Mouse (Mus musculus) brain, adult 10 weeks (tissue): ENCODE measurements around the gene Sec62. TPM values are rescaled to one million over a fixed set of nuclear protein-coding genes. Genes with fewer than 3 reads are reported as not detected.

ENCODE experiments used
- polyA plus RNA-seq: library from polyadenylated mRNA; stranded (reverse); fragments of 350-450 nt; fragmentation: Illumina TruSeq; extraction: RNeasy Lipid Tissue Mini Kit (QIAGEN cat#74804); gene quantifications from one replicate; pipeline ENCODE4 v1.2.3, GENCODE M21; 2015; ENCODE audit warnings: low read depth, low replicate concordance

The Sec62 gene
- polyA plus RNA-seq, result 113 TPM

DNA sequence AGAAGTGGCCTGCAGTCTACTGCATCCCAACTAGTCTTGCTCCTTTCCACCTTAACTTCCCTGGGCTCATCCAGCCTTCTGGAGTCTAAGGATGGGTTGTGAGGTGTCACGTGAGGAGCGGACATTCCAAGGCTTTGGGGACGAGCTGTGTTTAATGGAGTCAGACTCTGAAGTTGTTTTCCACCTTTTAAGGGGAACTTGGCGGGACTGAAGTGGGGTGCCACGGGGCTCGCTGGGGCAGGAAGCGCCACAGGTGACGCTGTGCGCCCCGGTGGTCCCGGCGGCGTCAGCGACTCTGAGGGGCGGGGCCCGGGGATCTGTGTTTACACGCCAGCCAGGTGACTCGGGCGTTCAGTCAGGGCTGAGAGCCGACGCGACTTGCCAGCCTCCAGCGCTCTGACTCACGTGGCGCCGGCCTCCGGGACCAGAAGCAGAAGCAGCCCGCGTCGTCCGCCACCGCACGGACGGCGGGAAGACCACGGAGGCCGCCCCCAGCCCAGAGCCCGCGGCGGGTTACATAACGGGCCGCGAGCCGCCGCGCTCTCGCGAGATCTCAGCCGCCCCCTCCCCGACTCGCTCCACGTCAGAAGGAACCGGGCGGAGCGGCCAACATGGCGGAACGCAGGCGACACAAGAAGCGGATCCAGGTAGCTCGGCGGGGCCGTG lies at the start of gene Sec62:
Gene Sec62 (plus strand): TSS at position 139 of the 666 bp plus-strand sequence.

DNA sequence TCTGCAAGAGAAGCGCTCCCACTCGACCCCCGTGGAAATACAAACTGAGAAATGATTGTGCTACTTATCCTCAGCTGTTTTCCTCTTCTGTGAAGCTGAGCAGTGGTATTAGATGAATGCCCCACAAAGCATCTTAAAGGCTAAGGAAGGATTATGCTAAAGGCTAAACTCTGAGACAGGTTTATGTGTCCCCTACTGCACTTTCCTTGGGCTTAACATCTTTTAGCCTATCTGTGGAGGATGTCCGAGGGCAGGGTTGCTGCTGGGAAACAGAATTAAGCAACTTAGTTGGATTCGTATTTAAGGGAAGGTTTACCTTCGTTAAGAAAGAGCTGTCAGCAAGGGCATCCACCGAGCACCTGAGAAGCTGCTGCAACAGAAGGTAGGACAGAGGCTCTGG lies 46.7 kb upstream of the Sec62 start, which contains the start of gene Samd7:
Gene Samd7 (plus strand): TSS at position 288 of the 400 bp plus-strand sequence.

DNA sequence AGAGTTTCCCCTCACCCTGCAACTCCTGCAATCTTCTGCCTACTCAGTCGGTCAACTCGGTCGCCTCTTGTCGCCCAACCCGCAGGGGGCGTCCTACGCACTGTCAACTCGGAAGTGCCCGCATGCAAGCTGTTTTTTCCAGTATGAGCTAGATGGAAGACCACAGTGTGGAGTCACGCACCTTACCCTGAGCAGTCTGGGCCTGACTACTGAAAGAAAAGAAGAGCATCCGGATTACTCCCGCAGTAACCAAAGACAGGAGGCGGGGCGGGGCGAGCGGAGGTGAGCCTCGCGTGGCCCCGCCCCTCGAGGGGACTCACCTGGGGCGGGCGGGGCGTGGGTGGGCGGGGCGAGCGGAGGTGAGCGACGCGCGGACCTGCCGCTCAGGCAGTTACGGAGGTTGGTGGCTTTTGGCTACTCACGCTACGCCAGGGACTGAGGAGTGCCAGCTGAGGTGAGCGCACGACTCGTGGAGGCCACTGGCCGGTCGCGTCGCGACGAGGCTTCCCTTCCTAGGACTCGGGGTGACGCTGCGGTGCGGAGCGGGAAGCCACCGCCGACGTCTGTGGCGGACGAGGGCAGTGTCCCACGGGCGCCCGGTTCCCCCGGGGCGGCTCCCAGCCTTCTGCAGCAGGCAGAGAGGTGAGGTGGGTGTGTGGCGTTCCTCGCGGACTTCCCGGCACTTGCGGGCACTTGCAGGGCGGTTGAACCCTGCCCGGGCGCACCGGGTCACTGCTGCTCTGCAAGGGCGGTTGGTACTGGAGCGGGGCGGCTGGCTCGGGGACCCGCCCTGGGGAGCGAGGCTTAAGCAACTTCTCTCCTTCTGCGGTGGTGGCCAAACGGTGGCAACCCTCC lies 63.2 kb downstream of the Sec62 start, which contains the start of gene Gpr160:
Gene Gpr160 (plus strand): TSS at position 347 of the 855 bp plus-strand sequence.

Other genes starting within 250 kb of the Sec62 start
- gene Mecom, start 244.9 kb upstream of the Sec62 start, polyA plus RNA-seq, result 3.2 TPM
- gene Actrt3, start 192.9 kb upstream of the Sec62 start, polyA plus RNA-seq, result 0.68 TPM
- gene Mynn, start 190.8 kb upstream of the Sec62 start, polyA plus RNA-seq, result 11.8 TPM
- not detected for gene Lrriq4, start 148.4 kb upstream of the Sec62 start, polyA plus RNA-seq
- gene Lrrc34, start 145.0 kb upstream of the Sec62 start, polyA plus RNA-seq, result 1.0 TPM
- not detected for gene Lrrc31, start 93.0 kb upstream of the Sec62 start, polyA plus RNA-seq
- not detected for gene Samd7, start 46.6 kb upstream of the Sec62 start, polyA plus RNA-seq
- gene Gpr160, start 63.1 kb downstream of the Sec62 start, polyA plus RNA-seq, result 1.5 TPM
- 18.9 TPM for gene Phc3, start 176.5 kb downstream of the Sec62 start, polyA plus RNA-seq
- gene Prkci, start 202.9 kb downstream of the Sec62 start, polyA plus RNA-seq, result 33.0 TPM